Mouse (Mus musculus) embryo, embryonic 10.5 days (tissue): ENCODE measurements around the gene Dctn1.

ENCODE experiments used
- DNase-seq: peaks from one replicate; pipeline ENCODE4 v3.0.0-alpha.2; 2015; ENCODE audit warnings: low spot score

Dctn1 gene

GRCm38 (mm10) chr6:83165607-83166242, at the start of gene Dctn1:
Gene Dctn1, plus strand, starts transcription at chr6:83165920.
- DNase-seq = peak; percentile 96

- no peak for DNase-seq
These were observed 49.2 kb upstream of the Dctn1 start for GRCm38 (mm10) chr6:83116373-83117164.

GRCm38 (mm10) chr6:83117165-83117438, 48.6 kb upstream of the Dctn1 start:
- no peak for DNase-seq

- DNase-seq = no peak
These were observed 48.1 kb upstream of the Dctn1 start for GRCm38 (mm10) chr6:83117616-83118015.

GRCm38 (mm10) chr6:83118369-83118768, 47.4 kb upstream of the Dctn1 start:
- no peak for DNase-seq

- DNase-seq = no peak
These were observed 46.6 kb upstream of the Dctn1 start for GRCm38 (mm10) chr6:83118825-83119733.

- no peak for DNase-seq
These were observed 46.0 kb upstream of the Dctn1 start for GRCm38 (mm10) chr6:83119734-83120051.

GRCm38 (mm10) chr6:83120930-83121862, 44.5 kb upstream of the Dctn1 start, which contains the start of gene Wbp1:
Gene Wbp1, minus strand, starts transcription at chr6:83121559.
- DNase-seq = peak; percentile 99

- no peak for DNase-seq
These were observed 43.6 kb upstream of the Dctn1 start for GRCm38 (mm10) chr6:83121863-83122710.

- no peak for DNase-seq
These were observed 42.8 kb upstream of the Dctn1 start for GRCm38 (mm10) chr6:83122961-83123360.

- peak; percentile 97 for DNase-seq
These were observed 40.8 kb upstream of the Dctn1 start for GRCm38 (mm10) chr6:83124851-83125312.

- no peak for DNase-seq
These were observed 40.4 kb upstream of the Dctn1 start, which contains the start of gene Ino80b for GRCm38 (mm10) chr6:83125331-83125730. Gene Ino80b, minus strand, starts transcription at chr6:83125431.

- DNase-seq = no peak
These were observed 38.3 kb upstream of the Dctn1 start for GRCm38 (mm10) chr6:83127419-83127818.

- no peak for DNase-seq
These were observed 34.2 kb upstream of the Dctn1 start for GRCm38 (mm10) chr6:83131469-83132034.

GRCm38 (mm10) chr6:83132176-83132919, 33.4 kb upstream of the Dctn1 start:
- DNase-seq = no peak

- no peak for DNase-seq
These were observed 31.5 kb upstream of the Dctn1 start for GRCm38 (mm10) chr6:83134226-83134625.

GRCm38 (mm10) chr6:83134951-83135513, 30.7 kb upstream of the Dctn1 start, which contains the start of gene Rtkn:
Gene Rtkn, plus strand, starts transcription at chr6:83135463.
- DNase-seq = no peak

- peak; percentile 40 for DNase-seq
These were observed 30.1 kb upstream of the Dctn1 start for GRCm38 (mm10) chr6:83135571-83136161.
